Mouse (Mus musculus): ENCODE data around the gene Large1. TPM values are rescaled to one million over a fixed set of nuclear protein-coding genes. Genes with fewer than 3 reads are reported as not detected.

Large1 gene
- total and polyA plus RNA-seq, 3 experiments: not detected

DNA sequence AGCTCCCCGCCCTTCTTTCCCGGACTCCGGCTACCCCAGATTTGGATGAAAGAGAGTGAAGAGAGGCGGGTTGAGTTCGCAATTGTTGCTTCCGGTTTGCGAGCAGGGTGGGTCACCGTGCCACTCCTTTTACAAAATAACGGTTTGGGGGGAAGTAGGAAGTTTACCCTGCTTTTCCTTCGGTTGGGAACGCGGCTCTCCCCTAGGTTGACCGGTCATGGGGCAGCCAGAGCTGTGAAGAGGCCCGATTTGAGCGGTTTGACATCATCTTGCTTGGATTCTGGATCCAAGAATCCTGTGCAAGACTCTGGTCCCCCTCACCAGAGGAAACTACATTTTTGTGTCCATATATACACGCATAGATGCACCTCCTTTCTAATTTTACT is 447 bp upstream of the Large1 start:
- H3K36me3 ChIP-seq (ENCODE audit: control insufficient read depth in 1 of 2, insufficient read depth in 2 of 2, low read length in 2 of 2): no peaks in the 10 kb centered on the region
- TF ChIP-seq ZMIZ1 (IDR thresholded peaks at IDR 0.05; ENCODE audit: low read depth, low read length) (no peak), EP300 (IDR thresholded peaks at IDR 0.05; ENCODE audit: low read depth in 1 of 2, low read length in 2 of 2) (no peak), MAZ (IDR thresholded peaks at IDR 0.05; ENCODE audit: low read depth, low read length) (no peak), JUND (IDR thresholded peaks at IDR 0.05; ENCODE audit: low read depth, low read length) (no peak), SIN3A (IDR thresholded peaks at IDR 0.05; ENCODE audit: low read length) (no peak), KAT2A (conservative IDR thresholded peaks at IDR 0.05; ENCODE audit: low read depth, low read length) (no peak), MAX (IDR thresholded peaks at IDR 0.05; ENCODE audit: low read length) (no peak), MAFK (IDR thresholded peaks at IDR 0.05; ENCODE audit: borderline replicate concordance, low read depth, low read length) (no peak), USF1 (IDR thresholded peaks at IDR 0.05; ENCODE audit: low read depth, low read length) (no peak), HCFC1 (IDR thresholded peaks at IDR 0.05; ENCODE audit: low read depth, low read length) (no peak), ETS1 (IDR thresholded peaks at IDR 0.05; ENCODE audit: low read depth, low read length) (no peak)
- H3K9me3 ChIP-seq (replicated peaks; ENCODE audit: insufficient read depth, low read length): no peaks in the 10 kb centered on the region
- H3K27me3 ChIP-seq (ENCODE audit: control insufficient read depth in 1 of 2, insufficient read depth in 2 of 2, low read length in 2 of 2): no peaks in the 10 kb centered on the region
- no peak overlapping the region for H3K4me3 ChIP-seq (ENCODE audit: control insufficient read depth in 1 of 2, insufficient read depth in 1 of 2, low read depth in 2 of 2, low read length in 2 of 2)
- H3K9ac ChIP-seq (ENCODE audit: control insufficient read depth, low read depth, low read length, poor library complexity, severe bottlenecking): no peak overlapping the region
- H3K79me2 ChIP-seq (ENCODE audit: control insufficient read depth, insufficient read depth, low read length, poor library complexity): no peaks in the 10 kb centered on the region
- no peaks in the 10 kb centered on the region for H3K4me1 ChIP-seq (ENCODE audit: control insufficient read depth in 1 of 2, insufficient read depth in 2 of 2, low read length in 2 of 2)
- H3K27ac ChIP-seq (ENCODE audit: control insufficient read depth, low read depth, low read length): no peak overlapping the region
- DNase-seq (ENCODE audit: low read depth, low spot score): no peak

- no peaks in the 10 kb centered on the region for H3K27me3 ChIP-seq (ENCODE audit: control insufficient read depth in 1 of 2, insufficient read depth in 2 of 2, low read length in 2 of 2)
- H3K36me3 ChIP-seq (ENCODE audit: control insufficient read depth in 1 of 2, insufficient read depth in 2 of 2, low read length in 2 of 2): no peaks in the 10 kb centered on the region
- H3K4me3 ChIP-seq (ENCODE audit: control insufficient read depth in 1 of 2, insufficient read depth in 1 of 2, low read depth in 2 of 2, low read length in 2 of 2): no peak overlapping the region
- no peak overlapping the region for H3K27ac ChIP-seq (ENCODE audit: control insufficient read depth, low read depth, low read length)
- no peak overlapping the region for H3K9ac ChIP-seq (ENCODE audit: control insufficient read depth, low read depth, low read length, poor library complexity, severe bottlenecking)
- no peak for DNase-seq (ENCODE audit: low read depth, low spot score)
- H3K9me3 ChIP-seq (replicated peaks; ENCODE audit: insufficient read depth, low read length): no peaks in the 10 kb centered on the region
- no peak for TF ChIP-seq ETS1 (IDR thresholded peaks at IDR 0.05; ENCODE audit: low read depth, low read length)
- TF ChIP-seq NELFE (IDR thresholded peaks at IDR 0.05; ENCODE audit: low read depth, low read length): no peak
- TF ChIP-seq TAL1 (IDR thresholded peaks at IDR 0.05; ENCODE audit: low read length): no peak
- no peaks in the 10 kb centered on the region for H3K4me1 ChIP-seq (ENCODE audit: control insufficient read depth in 1 of 2, insufficient read depth in 2 of 2, low read length in 2 of 2)
- H3K79me2 ChIP-seq (ENCODE audit: control insufficient read depth, insufficient read depth, low read length, poor library complexity): no peaks in the 10 kb centered on the region
Measured at GRCm38 (mm10) chr8:73352301-73353107, 836 bp downstream of the Large1 start.

GRCm38 (mm10) chr8:73350366-73350765 is 3.0 kb downstream of the Large1 start:
- DNase-seq (ENCODE audit: low read depth, low spot score): no peak
- no peak overlapping the region for H3K27ac ChIP-seq (ENCODE audit: control insufficient read depth, low read depth, low read length)
- no peak overlapping the region for H3K4me3 ChIP-seq (ENCODE audit: control insufficient read depth in 1 of 2, insufficient read depth in 1 of 2, low read depth in 2 of 2, low read length in 2 of 2)
- no peak overlapping the region for H3K9ac ChIP-seq (ENCODE audit: control insufficient read depth, low read depth, low read length, poor library complexity, severe bottlenecking)
- TF ChIP-seq NRF1 (IDR thresholded peaks at IDR 0.05; ENCODE audit: insufficient read depth, low read depth, low read length, poor library complexity, severe bottlenecking) (no peak), ZNF384 (IDR thresholded peaks at IDR 0.05; ENCODE audit: low read depth, low read length) (no peak), RAD21 (IDR thresholded peaks at IDR 0.05; ENCODE audit: low read depth, low read length) (no peak), POLR2AphosphoS5 (IDR thresholded peaks at IDR 0.05; ENCODE audit: borderline replicate concordance, low read depth, low read length) (no peak), CHD1 (IDR thresholded peaks at IDR 0.05; ENCODE audit: low read depth, low read length) (no peak), MXI1 (IDR thresholded peaks at IDR 0.05; ENCODE audit: low read depth, low read length) (no peak), HCFC1 (IDR thresholded peaks at IDR 0.05; ENCODE audit: low read depth, low read length) (no peak), ZC3H11A (IDR thresholded peaks at IDR 0.05; ENCODE audit: low read depth, low read length) (no peak)
- H3K36me3 ChIP-seq (ENCODE audit: control insufficient read depth in 1 of 2, insufficient read depth in 2 of 2, low read length in 2 of 2): no peaks in the 10 kb centered on the region
- H3K27me3 ChIP-seq (ENCODE audit: control insufficient read depth in 1 of 2, insufficient read depth in 2 of 2, low read length in 2 of 2): no peaks in the 10 kb centered on the region
- no peaks in the 10 kb centered on the region for H3K9me3 ChIP-seq (replicated peaks; ENCODE audit: insufficient read depth, low read length)
- H3K79me2 ChIP-seq (ENCODE audit: control insufficient read depth, insufficient read depth, low read length, poor library complexity): no peaks in the 10 kb centered on the region
- H3K4me1 ChIP-seq (ENCODE audit: control insufficient read depth in 1 of 2, insufficient read depth in 2 of 2, low read length in 2 of 2): no peaks in the 10 kb centered on the region

All from MEL (cell line).